Mouse (Mus musculus) liver, embryonic 14.5 days (tissue): ENCODE data around the gene Bbs9. TPM values are rescaled to one million over a fixed set of nuclear protein-coding genes. Genes with fewer than 3 reads are reported as not detected.

Experiments used
- ATAC-seq: fragments of 200-750 bp; cut with Nextera tagmentation; 2 replicates; pipeline ENCODE4 v1.8.0; 2017; ENCODE audit warnings: moderate number of reproducible peaks, mild to moderate bottlenecking, moderate library complexity; ENCODE audit not compliant: insufficient read depth
- DNase-seq, 3 experiments: peaks; one replicate each; pipeline ENCODE4 v3.0.0-alpha.2; 2012 to 2013; ENCODE audit warnings: low read depth in 3 of 3, low spot score in 3 of 3
- H3K27ac ChIP-seq: fragments of 300-500 bp; sonication (generic); 2 replicates; pipeline ENCODE4 v1.5.1; 2014; ENCODE audit warnings: moderate library complexity, mild to moderate bottlenecking, control low read depth, inconsistent platforms
- H3K27me3 ChIP-seq: fragments of 300-500 bp; sonication (generic); 2 replicates; pipeline ENCODE4 v1.6.1; 2014; ENCODE audit warnings: mild to moderate bottlenecking, low read length, moderate library complexity; ENCODE audit not compliant: control insufficient read depth, insufficient read depth
- H3K36me3 ChIP-seq: fragments of 300-500 bp; sonication (generic); replicated peaks from 2 replicates; pipeline ENCODE4 v1.6.1; 2014; ENCODE audit warnings: low read depth; ENCODE audit not compliant: control insufficient read depth, insufficient read depth
- H3K4me1 ChIP-seq, 2 experiments: fragments of 200-500 bp in 1 of 2; fragments of 300-500 bp in 1 of 2; sonication (generic) in 1 of 2; replicated peaks; 2 replicates each; pipeline ENCODE4 v1.6.1; 2012 to 2014; ENCODE audit warnings: antibody characterized with exemption in 1 of 2, inconsistent platforms in 1 of 2, low read length in 1 of 2; ENCODE audit not compliant: control insufficient read depth in 2 of 2, insufficient read depth in 2 of 2
- H3K4me2 ChIP-seq: fragments of 300-500 bp; sonication (generic); 2 replicates; pipeline ENCODE4 v1.6.1; 2014; ENCODE audit warnings: low read depth, mild to moderate bottlenecking, control low read depth, moderate library complexity
- H3K4me3 ChIP-seq, 2 experiments: fragments of 200-500 bp in 1 of 2; fragments of 300-500 bp in 1 of 2; sonication (generic) in 1 of 2; 2 replicates each; pipeline ENCODE4 v1.5.1; 2012 to 2014; ENCODE audit warnings: low read depth in 2 of 2, low read length in 2 of 2, mild to moderate bottlenecking in 2 of 2, control low read depth in 1 of 2, inconsistent platforms in 1 of 2, moderate library complexity in 1 of 2; ENCODE audit not compliant: insufficient read depth in 1 of 2
- H3K9ac ChIP-seq: fragments of 300-500 bp; sonication (generic); replicated peaks from 2 replicates; pipeline ENCODE4 v1.6.1; 2014; ENCODE audit warnings: mild to moderate bottlenecking, control low read depth, moderate library complexity
- H3K9me3 ChIP-seq: fragments of 300-500 bp; sonication (generic); 2 replicates; pipeline ENCODE4 v1.6.1; 2016; ENCODE audit warnings: low read length, mixed read lengths; ENCODE audit not compliant: control insufficient read depth
- CTCF ChIP-seq: IDR thresholded peaks from 2 replicates; pipeline ENCODE4 v1.5.1; 2016; ENCODE audit warnings: antibody characterized with exemption, low read depth, control low read depth
- EP300 ChIP-seq: IDR thresholded peaks from 2 replicates; pipeline ENCODE4 v1.6.1; 2016; ENCODE audit warnings: antibody characterized with exemption, low read depth
- WGBS: fragments of 180-500 bp; shearing (Covaris S2); extraction: QIAGEN DNeasy Blood & Tissue Kit; methylation state at CpG from one replicate; pipeline ENCODE4 v1.1.7; 2014; ENCODE audit not compliant: insufficient replicate concordance; 5-methylcytosine and 5-hydroxymethylcytosine counted together
- polyA plus RNA-seq, 2 experiments: library from polyadenylated mRNA; depleted of rRNA in 1 of 2; stranded (reverse) in 1 of 2; unstranded in 1 of 2; fragments of >200 nt; fragmentation: Nextera tagmentation in 1 of 2; extraction: Ambion mirVana in 1 of 2; gene quantifications; 2 replicates each; pipeline versions ENCODE4 v1.2.1 to v1.2.3; 2012 to 2014

Gene Bbs9
- polyA plus RNA-seq, 2 experiments: 2.2 to 2.3 TPM

- H3K4me2 ChIP-seq: no peak overlapping the region
- H3K4me3 ChIP-seq: no peak overlapping the region
- TF ChIP-seq CTCF: no peak
- no peak for TF ChIP-seq EP300
- WGBS: 75% methylated on average over 4 of the region's 4 CpGs
- ATAC-seq (no peak), DNase-seq (no peak)
- no peaks in the 10 kb centered on the region for H3K9me3 ChIP-seq
- H3K27ac ChIP-seq: no peak overlapping the region
- H3K9ac ChIP-seq: no peak overlapping the region
- H3K4me1 ChIP-seq: no peaks in the 10 kb centered on the region
- H3K36me3 ChIP-seq: no peaks in the 10 kb centered on the region
- H3K27me3 ChIP-seq: no peaks in the 10 kb centered on the region
Observed at GRCm38 (mm10) chr9:22539546-22539945, 64.0 kb downstream of the Bbs9 start.

GRCm38 (mm10) chr9:22541130-22541529, 65.6 kb downstream of the Bbs9 start:
- Histone ChIP-seq H3K4me1 (no peaks in the 10 kb centered on the region), H3K27ac (no peak overlapping the region), H3K9ac (no peak overlapping the region), H3K27me3 (no peaks in the 10 kb centered on the region), H3K36me3 (no peaks in the 10 kb centered on the region), H3K4me3 (no peak overlapping the region), H3K4me2 (no peak overlapping the region), H3K9me3 (no peaks in the 10 kb centered on the region)
- no peak for DNase-seq
- TF ChIP-seq CTCF: no peak
- TF ChIP-seq EP300: no peak
- ATAC-seq: no peak
- WGBS: 68% methylated on average over 10 of the region's 10 CpGs

GRCm38 (mm10) chr9:22543467-22543866, 68.0 kb downstream of the Bbs9 start:
- no peak for ATAC-seq
- 66% methylated on average over 5 of the region's 5 CpGs for WGBS
- H3K27me3 ChIP-seq: no peaks in the 10 kb centered on the region

GRCm38 (mm10) chr9:22544349-22545341, 69.1 kb downstream of the Bbs9 start:
- Histone ChIP-seq H3K27ac (no peak overlapping the region), H3K4me2 (no peak overlapping the region), H3K9ac (no peak overlapping the region), H3K4me3 (no peak overlapping the region), H3K9me3 (no peaks in the 10 kb centered on the region), H3K27me3 (no peaks in the 10 kb centered on the region), H3K4me1 (no peaks in the 10 kb centered on the region), H3K36me3 (no peaks in the 10 kb centered on the region)
- TF ChIP-seq CTCF (no peak), EP300 (no peak)
- 57% methylated on average over 9 of the region's 9 CpGs for WGBS
- ATAC-seq: no peak
- DNase-seq: no peak

More at GRCm38 (mm10) chr9:22543467-22543866, 68.0 kb downstream of the Bbs9 start:
- H3K27ac ChIP-seq: no peak overlapping the region
- no peak overlapping the region for H3K4me2 ChIP-seq
- H3K4me1 ChIP-seq: no peaks in the 10 kb centered on the region
- no peaks in the 10 kb centered on the region for H3K36me3 ChIP-seq
- no peak overlapping the region for H3K9ac ChIP-seq
- no peak for DNase-seq
- TF ChIP-seq CTCF (no peak), EP300 (no peak)
- H3K9me3 ChIP-seq: no peaks in the 10 kb centered on the region
- no peak overlapping the region for H3K4me3 ChIP-seq

- Histone ChIP-seq H3K4me3 (no peak overlapping the region), H3K4me2 (no peak overlapping the region), H3K36me3 (no peaks in the 10 kb centered on the region), H3K27ac (no peak overlapping the region), H3K27me3 (no peaks in the 10 kb centered on the region), H3K4me1 (no peaks in the 10 kb centered on the region), H3K9me3 (no peaks in the 10 kb centered on the region), H3K9ac (no peak overlapping the region)
- ATAC-seq: no peak
- no peak for TF ChIP-seq CTCF
- no peak for TF ChIP-seq EP300
- WGBS: 43% methylated on average over 1 of the region's 1 CpGs
- DNase-seq: no peak
Observed at GRCm38 (mm10) chr9:22551273-22551672, 75.8 kb downstream of the Bbs9 start.
